Mouse (Mus musculus) MEL-GATA-1-ER (cell line): Measurements from ENCODE around the gene Gm3776.
A peak's percentile ranks its signal among the peaks of the same experiment; 100 is the strongest.
"Not testable (repeated sequence)": the region's sequence is repeated elsewhere in the genome, so short reads cannot be mapped to it uniquely, and the experiment has no call there.

Source experiments
- DNase-seq: peaks from one replicate; pipeline ENCODE4 v3.0.0-alpha.2; 2012; ENCODE audit warnings: low read depth; ENCODE audit errors: extremely low read depth

Gm3776 gene

DNA sequence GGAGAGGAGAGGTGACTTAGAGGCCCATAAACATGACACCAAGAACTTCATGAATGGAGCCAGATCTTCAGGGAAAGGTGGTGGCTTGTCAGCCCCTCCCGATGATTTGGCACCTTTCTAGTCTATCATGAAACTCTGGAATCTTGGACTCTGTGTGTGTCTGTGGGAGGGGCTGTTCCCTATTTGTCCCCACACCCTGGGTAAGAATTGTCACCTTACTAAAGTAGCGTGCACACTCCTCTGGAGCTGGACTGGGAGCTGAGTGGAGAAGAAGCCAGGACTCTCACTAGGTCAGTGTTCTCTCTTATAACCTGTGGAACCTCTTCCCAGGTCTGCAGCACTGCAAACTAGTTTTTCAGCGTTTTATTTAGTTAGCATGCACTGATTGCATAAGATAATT is at the start of gene Gm3776:
Gm3776 (plus strand) TSS at position 216 of the 400 bp plus-strand sequence.
- not testable (repeated sequence) for DNase-seq

DNA sequence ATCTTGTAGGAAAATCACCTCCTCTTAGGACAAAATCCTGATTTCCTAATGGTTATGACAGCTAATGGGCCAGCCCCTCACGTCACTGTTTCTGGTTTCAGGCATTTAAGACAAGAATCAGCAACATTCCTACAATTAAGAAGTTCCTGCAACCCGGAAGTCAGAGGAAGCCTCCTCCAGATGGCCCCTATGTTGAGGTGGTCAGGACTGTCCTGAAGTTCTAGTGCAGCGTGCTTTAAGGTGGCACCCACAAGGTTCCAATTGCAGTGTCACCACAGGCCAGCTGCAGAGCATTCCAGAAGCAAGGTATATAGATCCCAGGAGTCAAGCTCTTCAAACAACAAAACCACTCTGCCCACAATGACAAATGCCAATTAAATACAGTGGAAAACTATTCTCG is 48.0 kb upstream of the Gm3776 start:
- DNase-seq, result no peak

GRCm38 (mm10) chr9:78210079-78210478 is 46.9 kb upstream of the Gm3776 start:
- no peak for DNase-seq

GRCm38 (mm10) chr9:78210821-78211220 is 46.1 kb upstream of the Gm3776 start:
- DNase-seq, result no peak

- no peak for DNase-seq
These were observed 45.4 kb upstream of the Gm3776 start for GRCm38 (mm10) chr9:78211521-78211920.

GRCm38 (mm10) chr9:78212341-78213049 is 44.4 kb upstream of the Gm3776 start:
- peak; percentile 41 for DNase-seq

- no peak for DNase-seq
These were observed 39.9 kb upstream of the Gm3776 start for GRCm38 (mm10) chr9:78217074-78217473.

DNA sequence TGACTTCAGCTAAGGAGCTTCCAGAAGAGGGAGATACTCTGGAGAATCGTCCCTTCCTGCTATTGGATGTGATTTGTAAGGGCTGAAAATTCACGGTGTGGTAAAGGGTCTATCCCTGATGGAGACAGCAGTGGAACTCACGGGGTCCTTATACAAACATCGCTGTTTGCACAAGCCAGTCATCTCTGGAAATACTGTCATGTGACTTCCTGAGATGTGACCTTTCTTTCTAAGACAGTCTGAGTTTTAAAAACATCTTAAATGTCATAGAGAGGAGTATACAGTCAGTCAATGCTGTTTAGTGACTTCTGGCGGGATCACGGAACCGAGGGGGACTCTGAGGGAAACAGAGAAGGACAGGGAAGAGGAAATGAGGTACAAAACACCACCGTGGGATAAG is 34.3 kb upstream of the Gm3776 start:
- DNase-seq, result no peak

GRCm38 (mm10) chr9:78223221-78223902 is 33.6 kb upstream of the Gm3776 start:
- DNase-seq, result no peak

GRCm38 (mm10) chr9:78224418-78224817 is 32.5 kb upstream of the Gm3776 start:
- DNase-seq, result no peak

DNA sequence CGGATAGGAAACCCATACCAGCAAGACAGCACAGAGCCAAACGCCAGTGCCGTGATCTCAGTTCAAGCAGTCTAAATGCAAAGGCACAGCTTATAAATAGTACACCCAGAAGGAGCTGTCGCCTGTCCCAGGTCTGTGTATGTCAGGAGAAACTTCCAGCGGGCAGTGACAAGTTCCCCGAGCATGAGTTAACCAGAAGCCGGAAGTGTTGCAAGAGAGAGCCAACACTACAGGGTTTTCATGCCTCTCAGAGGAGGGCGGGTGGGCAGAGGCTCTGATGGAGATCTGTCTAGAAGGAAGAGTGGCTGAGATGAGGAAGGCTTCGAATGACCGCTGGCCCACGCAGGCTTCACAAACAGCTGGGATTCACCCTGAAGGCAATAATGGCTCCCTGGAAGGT is 31.6 kb upstream of the Gm3776 start:
- DNase-seq, result no peak

DNA sequence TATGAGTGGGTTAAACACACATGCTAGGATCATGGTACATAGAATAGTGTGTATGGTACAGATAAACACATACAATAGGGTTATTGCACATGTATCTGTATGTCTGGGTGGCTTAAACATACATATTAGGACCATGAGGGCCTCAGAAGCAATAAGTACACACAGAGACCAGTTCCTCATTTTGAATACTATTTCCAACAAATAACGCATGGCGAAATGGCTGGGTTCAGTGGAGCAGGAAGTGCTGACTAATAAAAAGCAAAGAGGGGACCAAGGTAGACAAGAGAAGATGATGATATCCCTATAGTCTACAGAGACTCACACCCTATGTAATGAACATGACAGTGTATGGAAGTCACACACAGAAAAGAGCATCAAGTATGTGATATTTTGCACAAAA is 28.8 kb upstream of the Gm3776 start:
- DNase-seq, result peak; percentile 26

DNA sequence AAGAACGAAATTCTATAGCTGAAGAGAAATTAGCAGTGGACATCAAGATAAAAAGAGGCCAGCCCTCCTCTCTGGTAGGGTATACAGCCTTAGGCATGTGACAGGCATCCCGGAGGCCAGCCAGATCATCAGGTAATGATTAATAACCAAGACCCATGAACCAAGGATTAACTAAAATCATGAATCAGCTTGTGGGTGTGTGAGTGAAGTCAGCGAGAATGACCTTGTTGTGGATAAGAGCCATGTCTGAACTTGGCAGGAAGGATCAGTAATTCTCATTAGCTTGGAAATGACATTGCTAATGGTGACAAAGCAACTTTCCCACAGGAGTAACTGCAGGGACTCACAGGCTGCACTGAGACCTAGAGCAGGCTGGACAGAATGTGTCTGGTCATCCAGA is 27.3 kb upstream of the Gm3776 start:
- not testable (repeated sequence) for DNase-seq

GRCm38 (mm10) chr9:78230461-78230860 is 26.5 kb upstream of the Gm3776 start, which contains the start of gene Gsta1:
Gsta1 (plus strand) TSS chr9:78230656.
- DNase-seq, result not testable (repeated sequence)

- DNase-seq, result not testable (repeated sequence)
These were observed 23.7 kb upstream of the Gm3776 start for GRCm38 (mm10) chr9:78233121-78233695.

DNA sequence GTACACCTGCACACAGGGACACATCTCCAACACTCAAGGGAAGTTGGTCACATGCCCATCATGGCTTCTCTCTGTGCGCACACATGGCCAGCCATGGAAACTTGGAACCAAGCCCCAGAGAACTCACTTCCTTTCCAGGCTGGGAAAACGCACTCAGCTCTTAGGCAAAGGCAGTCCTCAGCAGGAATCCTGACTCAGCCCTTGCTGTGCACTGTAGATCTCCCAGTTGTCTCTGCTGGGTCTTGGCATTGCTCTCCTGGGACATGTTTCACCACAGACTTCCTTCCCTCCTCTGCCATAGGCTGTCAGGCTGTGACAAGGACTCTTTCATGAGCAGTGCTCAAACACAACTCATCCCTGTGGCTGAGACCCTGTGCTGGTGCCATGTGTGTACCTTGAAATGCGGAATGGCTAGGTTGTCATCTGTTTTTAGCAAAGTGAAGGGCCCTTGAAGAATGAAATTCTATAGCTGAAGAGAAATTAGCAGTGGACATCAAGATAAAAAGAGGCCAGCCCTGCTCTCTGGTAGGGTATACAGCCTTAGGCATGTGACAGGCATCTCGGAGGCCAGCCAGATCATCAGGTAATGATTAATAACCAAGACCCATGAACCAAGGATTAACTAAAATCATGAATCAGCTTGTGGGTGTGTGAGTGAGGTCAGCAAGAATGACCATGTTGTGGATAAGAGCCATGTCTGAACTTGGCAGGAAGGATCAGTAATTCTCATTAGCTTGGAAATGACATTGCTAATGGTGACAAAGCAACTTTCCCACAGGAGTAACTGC is 1.1 kb upstream of the Gm3776 start:
- DNase-seq, result not testable (repeated sequence)

DNA sequence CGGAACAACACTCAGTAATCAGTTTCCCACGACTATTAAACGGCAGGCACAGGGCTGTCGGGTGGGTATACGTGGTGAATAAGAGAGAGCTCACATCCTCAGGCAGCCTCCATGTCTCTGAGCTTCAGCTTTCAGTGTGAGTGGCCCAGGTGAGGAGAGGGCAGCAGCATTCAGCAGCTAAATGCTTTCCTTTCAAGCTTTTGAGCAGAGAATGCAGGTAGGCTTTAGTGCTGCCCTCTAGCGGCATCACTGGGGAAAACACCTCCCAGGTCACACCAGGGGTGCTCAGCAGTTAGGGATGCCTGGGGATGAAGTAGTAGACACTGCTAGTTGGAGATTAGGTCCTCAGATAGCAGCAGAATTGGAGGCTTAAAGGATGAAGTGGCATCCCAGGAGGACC is 2.8 kb downstream of the Gm3776 start:
- not testable (repeated sequence) for DNase-seq

DNA sequence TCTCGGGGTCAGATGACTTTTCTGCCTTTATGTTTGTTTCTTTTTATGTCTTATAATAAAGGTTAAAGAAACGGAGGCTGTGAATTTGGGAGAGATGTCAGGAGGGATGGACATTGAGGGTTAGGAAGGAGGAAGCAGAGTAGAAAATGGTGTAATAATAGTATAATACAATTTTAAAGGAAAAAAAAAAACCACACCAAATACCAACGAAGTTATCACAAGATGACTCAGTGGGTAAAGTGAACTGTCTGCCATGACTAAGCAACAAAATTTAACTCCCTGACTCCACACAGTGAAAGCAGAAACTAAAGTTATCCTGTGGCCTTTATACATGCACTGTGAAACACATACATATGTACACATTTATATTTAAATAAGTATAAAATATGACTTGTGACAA is 14.0 kb downstream of the Gm3776 start:
- DNase-seq, result peak; percentile 26

GRCm38 (mm10) chr9:78282002-78282711 is 25.2 kb downstream of the Gm3776 start:
- not testable (repeated sequence) for DNase-seq

GRCm38 (mm10) chr9:78289063-78289462 is 32.1 kb downstream of the Gm3776 start:
- DNase-seq, result not testable (repeated sequence)

- not testable (repeated sequence) for DNase-seq
These were observed 32.8 kb downstream of the Gm3776 start, which contains the start of gene Gm10639 for GRCm38 (mm10) chr9:78289723-78290122. Gm10639 (plus strand) TSS chr9:78289923.
